Mouse (Mus musculus): Measurements from ENCODE around the gene Vmn1r4.

- TF ChIP-seq POLR2AphosphoS2 (IDR thresholded peaks at IDR 0.05; ENCODE audit: low read length) (no peak), CTCF (IDR thresholded peaks at IDR 0.05 in 2 of 3, conservative IDR thresholded peaks at IDR 0.05 in 1 of 3; ENCODE audit: control insufficient read depth in 1 of 3, insufficient read depth in 1 of 3, low read depth in 2 of 3, low read length in 3 of 3, poor library complexity in 1 of 3, severe bottlenecking in 1 of 3) (no peak), EP300 (IDR thresholded peaks at IDR 0.05; ENCODE audit: low read depth in 1 of 2, low read length in 2 of 2) (no peak)
These were observed 32.6 kb downstream of the Vmn1r4 start for GRCm38 (mm10) chr6:56956436-56956835.
